Mouse (Mus musculus): ENCODE results near the gene Gm5415.
"Not testable (repeated sequence)": the region's sequence is repeated elsewhere in the genome, so short reads cannot be mapped to it uniquely, and the experiment has no call there.

Gm5415 gene

GRCm38 (mm10) chr1:32547194-32547593 is at the start of gene Gm5415:
Gene Gm5415, minus strand, starts transcription at chr1:32547294.
- not testable (repeated sequence) for DNase-seq (ENCODE audit: low spot score in 2 of 2)

GRCm38 (mm10) chr1:32568901-32569300 is 21.8 kb upstream of the Gm5415 start:
- DNase-seq (ENCODE audit: low spot score in 2 of 2), result no peak

GRCm38 (mm10) chr1:32553925-32554324 is 6.8 kb upstream of the Gm5415 start:
- DNase-seq (ENCODE audit: low spot score in 2 of 2), result no peak

- no peak for DNase-seq (ENCODE audit: low spot score in 2 of 2)
Observed at GRCm38 (mm10) chr1:32553459-32553858, 6.4 kb upstream of the Gm5415 start.

- no peak for DNase-seq (ENCODE audit: low spot score in 2 of 2)
Observed at GRCm38 (mm10) chr1:32503381-32503780, 43.7 kb downstream of the Gm5415 start.
